ENCODE assay signal across 8 mouse cellular contexts in the genomic region with DNA sequence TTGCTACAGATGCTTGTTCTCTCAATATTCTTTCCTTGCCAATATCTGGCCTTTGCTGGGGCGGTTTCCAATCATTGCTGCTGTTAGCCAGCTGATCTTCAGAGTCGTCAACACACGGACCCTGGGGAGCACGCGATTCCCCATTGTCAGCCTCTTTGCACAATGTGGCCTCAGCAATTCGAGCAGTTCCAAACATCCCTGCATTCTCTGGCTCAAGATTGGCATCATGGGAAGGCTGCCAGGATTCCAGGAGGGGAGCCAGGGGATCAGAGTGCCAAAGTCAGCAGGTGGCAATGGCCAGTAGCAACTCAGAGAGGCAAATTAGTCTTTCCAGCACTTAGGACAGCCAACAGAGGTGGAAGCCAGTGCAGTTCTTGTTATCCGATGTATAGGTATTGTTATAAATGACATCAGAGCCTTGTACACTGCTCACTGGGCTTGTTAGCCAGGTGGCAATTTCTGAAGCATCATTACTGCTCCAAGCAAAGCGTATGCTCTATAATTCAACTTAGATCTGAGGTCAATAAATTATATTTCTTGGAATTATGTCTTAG.
DNase-seq lines count a peak whose midpoint lies in the region; ATAC-seq and TF ChIP-seq lines count a peak whose summit lies in the region.
"Had no signal": no experiment of that assay in that cellular context is flagged by ENCODE, and none has a peak within 500 bp of the region (broad histone marks: within the 10 kb centered on the region; RNA-seq: fewer than 3 reads in every experiment).

No protein-coding gene starts in this region.

- H3K27ac ChIP-seq in midbrain, embryonic 14.5 days (replicated peaks; ENCODE audit: low read depth, low read length): no peak overlapping the region
- no peak overlapping the region for H3K27ac ChIP-seq in midbrain, embryonic 11.5 days (ENCODE audit: low read depth, low read length)
- no peak overlapping the region for H3K27ac ChIP-seq in cerebellum, adult 2 months (ENCODE audit: insufficient read depth, low read length)
- H3K27ac ChIP-seq in left cerebral cortex, adult 2 months: no peak overlapping the region
- H3K27ac ChIP-seq: macrophage had no signal

- no peaks in the 10 kb centered on the region for H3K4me1 ChIP-seq in midbrain, embryonic 14.5 days (ENCODE audit: control insufficient read depth, insufficient read depth, low read length)
- H3K4me1 ChIP-seq in midbrain, embryonic 11.5 days (ENCODE audit: control insufficient read depth, insufficient read depth, low read length): no peaks in the 10 kb centered on the region
- peaks cover 5% of the 10 kb centered on the region; the same call in 1 of the 2 replicates for H3K4me1 ChIP-seq in cerebellum, adult 2 months (ENCODE audit: control insufficient read depth, insufficient read depth, low read length)

- 53% methylated on average over 8 of the region's 8 CpGs for WGBS in midbrain, embryonic 14.5 days
- WGBS in midbrain, embryonic 11.5 days: 69% methylated on average over 8 of the region's 8 CpGs
- 9% methylated on average over 8 of the region's 8 CpGs for WGBS in cerebellum, adult 2 months

- TF ChIP-seq CTCF in cerebellum, adult 2 months (IDR thresholded peaks at IDR 0.05; ENCODE audit: borderline replicate concordance, insufficient read depth, low read depth, low read length): no peak
- TF ChIP-seq CTCF in left cerebral cortex, adult 2 months (IDR thresholded peaks at IDR 0.05): no peak

- H3K4me2 ChIP-seq in midbrain, embryonic 14.5 days (ENCODE audit: low read length): no peak overlapping the region
- H3K4me2 ChIP-seq in midbrain, embryonic 11.5 days: no peak overlapping the region

- no peak overlapping the region for H3K4me3 ChIP-seq in midbrain, embryonic 14.5 days (replicated peaks; ENCODE audit: low read depth, low read length)
- H3K4me3 ChIP-seq in midbrain, embryonic 11.5 days (ENCODE audit: low read depth, low read length): no peak overlapping the region
- no peak overlapping the region for H3K4me3 ChIP-seq in cerebellum, adult 2 months (replicated peaks; ENCODE audit: insufficient read depth, low read depth, low read length)
- no peak overlapping the region for H3K4me3 ChIP-seq in left cerebral cortex, adult 2 months

- TF ChIP-seq POLR2A in cerebellum, adult 2 months (IDR thresholded peaks at IDR 0.05; ENCODE audit: borderline replicate concordance, insufficient read depth, low read length): no peak

- intact Hi-C loops in gastrocnemius, postnatal 14 days (cut with DNase I; ENCODE audit: low total_unique reads): no loop called here
- intact Hi-C loops in left cerebral cortex, adult 2 months (cut with DNase I): no loop called here

- no peak; the same call in 1 of the 2 replicates for ATAC-seq in midbrain, embryonic 14.5 days (ENCODE audit: low FRiP score, low TSS enrichment)
- no peak for ATAC-seq in midbrain, embryonic 11.5 days (ENCODE audit: low FRiP score)

- H3K9me3 ChIP-seq in midbrain, embryonic 14.5 days (ENCODE audit: control insufficient read depth, low read length): no peaks in the 10 kb centered on the region
- H3K9me3 ChIP-seq in midbrain, embryonic 11.5 days (ENCODE audit: control insufficient read depth, low read length): no peaks in the 10 kb centered on the region

- DNase-seq in midbrain, embryonic 14.5 days: peak; percentile 57
- DNase-seq in midbrain, embryonic 11.5 days (ENCODE audit: low spot score, missing footprints): no peak
- peak; percentile 57 to 60 for DNase-seq in cerebellum, adult 2 months
- DNase-seq in gastrocnemius, postnatal 14 days: peak; percentile 83
- DNase-seq in layer of hippocampus, postnatal 36 days: peak; percentile 30 to 44
- no peak for DNase-seq in left cerebral cortex, adult 2 months (ENCODE audit: extremely low spot score in 1 of 2, low spot score in 2 of 2)
- DNase-seq in embryo, embryonic 10 days (ENCODE audit: low spot score): no peak

- H3K27me3 ChIP-seq in midbrain, embryonic 14.5 days (ENCODE audit: control insufficient read depth, insufficient read depth, low read length): no peaks in the 10 kb centered on the region
- H3K27me3 ChIP-seq in midbrain, embryonic 11.5 days (ENCODE audit: control insufficient read depth, insufficient read depth, low read length): no peaks in the 10 kb centered on the region
- no peaks in the 10 kb centered on the region; the same call in 1 of the 2 replicates for H3K27me3 ChIP-seq in cerebellum, adult 2 months (ENCODE audit: control insufficient read depth, insufficient read depth, low read length)

- H3K36me3 ChIP-seq in midbrain, embryonic 14.5 days (ENCODE audit: control insufficient read depth, insufficient read depth, low read length): no peaks in the 10 kb centered on the region
- no peaks in the 10 kb centered on the region for H3K36me3 ChIP-seq in midbrain, embryonic 11.5 days (ENCODE audit: control insufficient read depth, insufficient read depth, low read length)

- H3K9ac ChIP-seq in midbrain, embryonic 14.5 days (replicated peaks; ENCODE audit: low read length): no peak overlapping the region
- no peak overlapping the region for H3K9ac ChIP-seq in midbrain, embryonic 11.5 days (ENCODE audit: low read length)

Comparison
In these comparisons a context has a peak if more than half of its experiments do, and no peak if none do; other contexts are left out.
1. DNase-seq: peak in midbrain, embryonic 14.5 days (single experiment), cerebellum, adult 2 months (2 of 2), gastrocnemius, postnatal 14 days (single experiment) and layer of hippocampus, postnatal 36 days (2 of 2); none in midbrain, embryonic 11.5 days (single experiment), left cerebral cortex, adult 2 months (0 of 2) and embryo, embryonic 10 days (single experiment).